26 mouse cellular contexts compared by ENCODE assay signal in the genomic region with DNA sequence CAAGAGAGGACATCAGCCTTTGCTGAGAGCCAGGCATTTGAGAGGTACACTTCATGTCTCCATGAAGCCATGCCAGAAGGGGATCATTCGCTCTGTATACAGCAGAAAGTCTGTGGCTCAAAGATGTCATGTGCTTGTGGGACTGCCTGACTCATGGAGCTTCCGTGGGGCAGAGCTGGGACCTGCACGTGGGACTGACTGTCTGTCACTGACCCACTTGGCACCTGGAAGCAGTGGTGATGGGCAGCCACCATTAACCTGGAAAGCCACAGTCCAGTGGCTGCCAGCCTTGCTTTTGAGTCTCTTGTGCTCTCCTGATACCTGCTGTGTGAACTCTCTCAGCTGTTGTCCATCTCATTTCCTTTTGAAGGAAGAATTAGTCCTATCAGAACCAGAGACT.
"Had no signal": no experiment of that assay in that cellular context is flagged by ENCODE, and none has a peak within 500 bp of the region (broad histone marks: within the 10 kb centered on the region; RNA-seq: fewer than 3 reads in every experiment).

No protein-coding gene starts in this region.

- H3K9ac ChIP-seq: embryonic facial prominence, embryonic 12.5 days; embryonic facial prominence, embryonic 13.5 days; embryonic facial prominence, embryonic 15.5 days; forebrain, embryonic 12.5 days; forebrain, embryonic 13.5 days; forebrain, embryonic 15.5 days; forebrain, postnatal 0 days had no signal

- H3K36me3 ChIP-seq: embryonic facial prominence, embryonic 10.5 days; embryonic facial prominence, embryonic 12.5 days; embryonic facial prominence, embryonic 13.5 days; embryonic facial prominence, embryonic 15.5 days; forebrain, embryonic 10.5 days; forebrain, embryonic 12.5 days; forebrain, embryonic 15.5 days had no signal

- DNase-seq: cerebellum, adult 9-10 months; cerebellum, adult 9-11 months; cerebellum, postnatal 10 days; cerebellum, postnatal 14 days; cerebellum, postnatal 25 days; cerebellum, postnatal 36 days; embryo, embryonic 11 days; forebrain, postnatal 0 days; gastrocnemius, adult 2 months; gastrocnemius, postnatal 10 days; gastrocnemius, postnatal 14 days; gastrocnemius, postnatal 25 days; gastrocnemius, postnatal 36 days; heart, adult 18-20 months; heart, adult 2 months had no signal

- H3K9me3 ChIP-seq: embryonic facial prominence, embryonic 10.5 days; embryonic facial prominence, embryonic 12.5 days; embryonic facial prominence, embryonic 13.5 days; embryonic facial prominence, embryonic 15.5 days; forebrain, embryonic 10.5 days; forebrain, embryonic 12.5 days; forebrain, embryonic 13.5 days; forebrain, embryonic 15.5 days had no signal

- H3K4me1 ChIP-seq: embryonic facial prominence, embryonic 13.5 days; embryonic facial prominence, embryonic 15.5 days had no signal

- H3K4me3 ChIP-seq: embryonic facial prominence, embryonic 10.5 days; embryonic facial prominence, embryonic 12.5 days; embryonic facial prominence, embryonic 13.5 days; embryonic facial prominence, embryonic 15.5 days; erythroblast, embryonic 14.5 days; forebrain, embryonic 10.5 days; forebrain, embryonic 12.5 days; forebrain, embryonic 13.5 days; forebrain, embryonic 15.5 days; gastrocnemius, adult 2 months; heart, adult 2 months had no signal

- H3K4me2 ChIP-seq: embryonic facial prominence, embryonic 12.5 days; embryonic facial prominence, embryonic 13.5 days; embryonic facial prominence, embryonic 15.5 days; forebrain, embryonic 12.5 days; forebrain, embryonic 13.5 days; forebrain, embryonic 15.5 days had no signal

- ATAC-seq: forebrain, embryonic 13.5 days; forebrain, embryonic 14.5 days; forebrain, embryonic 15.5 days; forebrain, embryonic 16.5 days; forebrain, postnatal 0 days had no signal

- H3K27me3 ChIP-seq: embryonic facial prominence, embryonic 12.5 days; embryonic facial prominence, embryonic 13.5 days; embryonic facial prominence, embryonic 15.5 days; forebrain, embryonic 12.5 days; forebrain, embryonic 13.5 days; forebrain, embryonic 15.5 days had no signal

- H3K27ac ChIP-seq: embryonic facial prominence, embryonic 10.5 days; embryonic facial prominence, embryonic 12.5 days; embryonic facial prominence, embryonic 13.5 days; embryonic facial prominence, embryonic 15.5 days; forebrain, embryonic 10.5 days; forebrain, embryonic 12.5 days; forebrain, embryonic 13.5 days; forebrain, embryonic 15.5 days; gastrocnemius, adult 2 months; heart, adult 2 months had no signal
